Mouse (Mus musculus) urinary bladder, postnatal 36 days (tissue): ENCODE measurements at regions not wholly inside any gene's neighbourhood (a gene's known extent, or its start where the extent isn't known, plus 50 kb on each side); places are given as distances from the start of the nearest gene placed in this dataset.

ENCODE experiments used
- DNase-seq, 2 experiments: peaks; one replicate each; pipeline ENCODE4 v3.0.0; 2022; ENCODE audit warnings: low spot score in 2 of 2, mixed read lengths in 1 of 2

GRCm38 (mm10) chr8:115549112-115549511, 158.5 kb downstream of the Maf start:
- no peak for DNase-seq

GRCm38 (mm10) chr8:115544067-115544466, 163.5 kb downstream of the Maf start:
- DNase-seq: no peak

- DNase-seq: no peak
These were observed 164.7 kb downstream of the Maf start for GRCm38 (mm10) chr8:115542935-115543334.

- DNase-seq: no peak
These were observed 168.0 kb downstream of the Maf start for GRCm38 (mm10) chr8:115539600-115539999.

- no peak for DNase-seq
These were observed 169.4 kb downstream of the Maf start for GRCm38 (mm10) chr8:115538236-115538635.

GRCm38 (mm10) chr8:115537761-115538160, 169.8 kb downstream of the Maf start:
- no peak for DNase-seq

GRCm38 (mm10) chr8:115536554-115537346, 170.8 kb downstream of the Maf start:
- DNase-seq: no peak

GRCm38 (mm10) chr8:115536001-115536400, 171.6 kb downstream of the Maf start:
- DNase-seq: no peak

- no peak for DNase-seq
These were observed 173.6 kb downstream of the Maf start for GRCm38 (mm10) chr8:115534030-115534429.

GRCm38 (mm10) chr8:115531343-115531742, 176.3 kb downstream of the Maf start:
- no peak for DNase-seq

- DNase-seq: peak in 1 of 2 experiments; percentile 5
These were observed 177.8 kb downstream of the Maf start for GRCm38 (mm10) chr8:115529568-115530342.

- DNase-seq: no peak
These were observed 178.7 kb downstream of the Maf start for GRCm38 (mm10) chr8:115528879-115529278.

GRCm38 (mm10) chr8:115525149-115525548, 182.4 kb downstream of the Maf start:
- no peak for DNase-seq

GRCm38 (mm10) chr8:115524713-115525112, 182.9 kb downstream of the Maf start:
- DNase-seq: no peak

- DNase-seq: peak in 1 of 2 experiments; percentile 20
These were observed 185.1 kb downstream of the Maf start for GRCm38 (mm10) chr8:115522527-115522926.

- DNase-seq: no peak
These were observed 191.9 kb downstream of the Maf start for GRCm38 (mm10) chr8:115515647-115516046.

GRCm38 (mm10) chr8:115514485-115514884, 193.1 kb downstream of the Maf start:
- no peak for DNase-seq

GRCm38 (mm10) chr8:115507180-115507579, 200.4 kb downstream of the Maf start:
- no peak for DNase-seq

- DNase-seq: no peak
These were observed 200.9 kb downstream of the Maf start for GRCm38 (mm10) chr8:115506741-115507140.

- DNase-seq: no peak
These were observed 211.6 kb downstream of the Maf start for GRCm38 (mm10) chr8:115496016-115496415.

- no peak for DNase-seq
These were observed 213.2 kb downstream of the Maf start for GRCm38 (mm10) chr8:115494353-115494752.

- no peak for DNase-seq
These were observed 220.7 kb downstream of the Maf start for GRCm38 (mm10) chr8:115486904-115487303.

- no peak for DNase-seq
These were observed 226.5 kb downstream of the Maf start for GRCm38 (mm10) chr8:115481136-115481535.
